Mouse (Mus musculus) heart, adult 2 months (tissue): Measurements from ENCODE around the gene BC048507.

ENCODE experiments used
- CTCF ChIP-seq: fragments of 200-600 bp; IDR thresholded peaks from 2 replicates; pipeline ENCODE4 v1.8.1; 2022; ENCODE audit warnings: antibody characterized with exemption, mild to moderate bottlenecking, moderate library complexity
- EP300 ChIP-seq: fragments of 200-500 bp; IDR thresholded peaks from 2 replicates; pipeline ENCODE4 v1.6.1; 2011; ENCODE audit warnings: low read depth, low read length, control low read depth; ENCODE audit not compliant: insufficient read depth
- POLR2A ChIP-seq: fragments of 200-500 bp; IDR thresholded peaks from 2 replicates; pipeline ENCODE4 v1.6.1; 2011; ENCODE audit warnings: mild to moderate bottlenecking, low read depth, low read length, control low read depth; ENCODE audit not compliant: insufficient read depth

DNA sequence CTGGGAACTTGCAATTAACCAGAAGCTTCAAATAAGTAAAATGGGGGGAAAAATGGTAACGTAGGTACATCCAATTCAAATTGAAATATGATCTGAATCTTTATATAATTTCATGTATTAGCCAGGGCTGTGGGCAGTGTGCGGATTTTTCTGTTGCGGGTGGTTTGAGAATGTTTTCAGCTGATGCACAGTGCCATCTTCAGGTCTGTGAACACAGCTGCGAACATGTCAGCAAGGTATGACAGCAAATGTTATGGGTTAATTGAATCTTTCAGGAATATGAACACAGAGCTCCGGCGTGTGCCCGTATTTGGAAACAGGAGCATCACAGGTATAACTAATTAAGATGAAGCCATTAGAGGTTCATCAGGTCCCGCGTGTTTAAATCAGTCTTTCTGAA lies 618 bp upstream of the BC048507 start:
- TF ChIP-seq POLR2A = no peak
- no peak for TF ChIP-seq CTCF
- TF ChIP-seq EP300 = no peak
